Mouse (Mus musculus): ENCODE results near the gene Wasf3. TPM values are rescaled to one million over a fixed set of nuclear protein-coding genes. Genes with fewer than 3 reads are reported as not detected.
A peak's percentile ranks its signal among the peaks of the same experiment; 100 is the strongest.

Gene Wasf3
- total and polyA plus RNA-seq, 3 experiments, result not detected

DNA sequence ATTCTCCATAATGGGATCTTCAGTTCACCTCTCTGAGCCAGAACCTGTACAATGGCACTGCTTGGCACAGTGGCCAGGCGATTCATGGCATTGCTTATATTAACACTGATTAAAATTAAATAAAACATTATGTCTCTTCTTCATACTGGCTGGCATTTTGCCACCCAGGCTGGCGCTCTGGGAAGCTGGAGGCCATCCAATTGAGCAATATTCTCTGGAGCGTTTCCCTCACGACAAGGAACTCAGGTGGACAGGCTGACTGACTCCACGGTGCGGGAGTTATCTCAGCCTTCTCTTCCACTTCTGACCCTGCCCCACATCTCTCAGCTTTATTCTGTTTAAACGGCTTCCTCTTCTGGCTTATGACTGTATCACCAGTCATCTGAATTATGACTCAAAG lies 33.3 kb downstream of the Wasf3 start:
- Histone ChIP-seq H3K36me3 (ENCODE audit: control insufficient read depth in 1 of 2, insufficient read depth in 2 of 2, low read length in 2 of 2) (no peaks in the 10 kb centered on the region), H3K27ac (ENCODE audit: control insufficient read depth, low read depth, low read length) (no peak overlapping the region), H3K4me3 (ENCODE audit: control insufficient read depth in 1 of 2, insufficient read depth in 1 of 2, low read depth in 2 of 2, low read length in 2 of 2) (no peak overlapping the region), H3K4me1 (ENCODE audit: control insufficient read depth in 1 of 2, insufficient read depth in 2 of 2, low read length in 2 of 2) (no peaks in the 10 kb centered on the region), H3K9me3 (replicated peaks; ENCODE audit: insufficient read depth, low read length) (no peaks in the 10 kb centered on the region), H3K79me2 (ENCODE audit: control insufficient read depth, insufficient read depth, low read length, poor library complexity) (no peaks in the 10 kb centered on the region), H3K27me3 (ENCODE audit: control insufficient read depth in 1 of 2, insufficient read depth in 2 of 2, low read length in 2 of 2) (no peaks in the 10 kb centered on the region), H3K9ac (ENCODE audit: control insufficient read depth, low read depth, low read length, poor library complexity, severe bottlenecking) (no peak overlapping the region)
- no peak for TF ChIP-seq MYC (IDR thresholded peaks at IDR 0.05; ENCODE audit: low read depth, low read length)
- TF ChIP-seq GATA1 (IDR thresholded peaks at IDR 0.05; ENCODE audit: low read depth, low read length), result no peak
- TF ChIP-seq USF2 (IDR thresholded peaks at IDR 0.05; ENCODE audit: borderline replicate concordance in 1 of 2, insufficient read depth in 1 of 2, low read depth in 1 of 2, low read length in 2 of 2), result no peak
- TF ChIP-seq TBP (IDR thresholded peaks at IDR 0.05; ENCODE audit: low read depth, low read length), result no peak
- TF ChIP-seq ZKSCAN1 (IDR thresholded peaks at IDR 0.05; ENCODE audit: low read depth, low read length), result no peak
- no peak for TF ChIP-seq SIN3A (IDR thresholded peaks at IDR 0.05; ENCODE audit: low read length)
- no peak for TF ChIP-seq USF1 (IDR thresholded peaks at IDR 0.05; ENCODE audit: low read depth, low read length)
- TF ChIP-seq TCF12 (IDR thresholded peaks at IDR 0.05; ENCODE audit: low read depth, low read length), result no peak
- TF ChIP-seq POLR2AphosphoS5 (IDR thresholded peaks at IDR 0.05; ENCODE audit: borderline replicate concordance, low read depth, low read length), result no peak
- no peak for TF ChIP-seq MEF2A (IDR thresholded peaks at IDR 0.05; ENCODE audit: extremely low read depth, insufficient replicate concordance, low read depth, low read length, poor library complexity, severe bottlenecking)
- no peak for TF ChIP-seq MXI1 (IDR thresholded peaks at IDR 0.05; ENCODE audit: low read depth, low read length)
- TF ChIP-seq MYB (IDR thresholded peaks at IDR 0.05; ENCODE audit: low read depth, low read length), result no peak
- TF ChIP-seq CTCF (IDR thresholded peaks at IDR 0.05 in 2 of 3, conservative IDR thresholded peaks at IDR 0.05 in 1 of 3; ENCODE audit: control insufficient read depth in 1 of 3, insufficient read depth in 1 of 3, low read depth in 2 of 3, low read length in 3 of 3, poor library complexity in 1 of 3, severe bottlenecking in 1 of 3), result no peak
- no peak for TF ChIP-seq MAX (IDR thresholded peaks at IDR 0.05; ENCODE audit: low read length)
- TF ChIP-seq UBTF (IDR thresholded peaks at IDR 0.05; ENCODE audit: borderline replicate concordance, insufficient read depth, low read depth, low read length), result no peak
- no peak for TF ChIP-seq KAT2A (conservative IDR thresholded peaks at IDR 0.05; ENCODE audit: low read depth, low read length)
- TF ChIP-seq POLR2A (IDR thresholded peaks at IDR 0.05; ENCODE audit: control insufficient read depth in 1 of 2, insufficient read depth in 1 of 2, low read depth in 1 of 2, low read length in 2 of 2, poor library complexity in 1 of 2), result no peak
- DNase-seq (ENCODE audit: low read depth, low spot score), result no peak

DNA sequence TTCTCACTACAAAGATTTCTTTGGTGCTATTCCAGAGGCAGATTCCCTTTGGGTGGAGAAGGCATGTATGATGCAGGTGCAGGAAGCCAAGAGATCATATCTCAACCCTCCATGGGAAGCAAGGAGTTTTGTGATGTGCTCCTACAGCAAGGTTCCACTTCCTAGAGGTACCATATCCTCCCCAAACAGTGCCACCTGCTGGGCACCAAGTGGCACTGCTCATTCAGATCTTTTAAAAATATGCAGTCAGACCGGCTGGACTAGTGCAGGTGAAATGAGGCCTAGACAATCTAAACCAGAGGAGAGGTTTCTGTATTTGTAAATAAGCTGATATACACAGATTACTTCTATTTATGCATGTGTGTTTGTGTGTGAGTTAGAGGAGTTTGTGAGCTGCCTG lies 35.3 kb downstream of the Wasf3 start:
- H3K36me3 ChIP-seq (ENCODE audit: control insufficient read depth in 1 of 2, insufficient read depth in 2 of 2, low read length in 2 of 2), result no peaks in the 10 kb centered on the region
- no peak for TF ChIP-seq JUND (IDR thresholded peaks at IDR 0.05; ENCODE audit: low read depth, low read length)
- TF ChIP-seq SMC3 (IDR thresholded peaks at IDR 0.05; ENCODE audit: low read depth, low read length), result peak; percentile 64
- no peak for TF ChIP-seq UBTF (IDR thresholded peaks at IDR 0.05; ENCODE audit: borderline replicate concordance, insufficient read depth, low read depth, low read length)
- no peak for TF ChIP-seq TBP (IDR thresholded peaks at IDR 0.05; ENCODE audit: low read depth, low read length)
- peak; percentile 33 to 62 (median 62); a peak in 5 of 6 replicates for TF ChIP-seq CTCF (IDR thresholded peaks at IDR 0.05 in 2 of 3, conservative IDR thresholded peaks at IDR 0.05 in 1 of 3; ENCODE audit: control insufficient read depth in 1 of 3, insufficient read depth in 1 of 3, low read depth in 2 of 3, low read length in 3 of 3, poor library complexity in 1 of 3, severe bottlenecking in 1 of 3)
- peak; percentile 16 for TF ChIP-seq RAD21 (IDR thresholded peaks at IDR 0.05; ENCODE audit: low read depth, low read length)
- no peak for TF ChIP-seq MAX (IDR thresholded peaks at IDR 0.05; ENCODE audit: low read length)
- TF ChIP-seq EP300 (IDR thresholded peaks at IDR 0.05; ENCODE audit: low read depth in 1 of 2, low read length in 2 of 2), result no peak
- no peak for TF ChIP-seq GABPA (IDR thresholded peaks at IDR 0.05; ENCODE audit: low read depth, low read length)
- DNase-seq (ENCODE audit: low read depth, low spot score), result peak; percentile 42
- H3K27me3 ChIP-seq (ENCODE audit: control insufficient read depth in 1 of 2, insufficient read depth in 2 of 2, low read length in 2 of 2), result no peaks in the 10 kb centered on the region
- no peaks in the 10 kb centered on the region for H3K4me1 ChIP-seq (ENCODE audit: control insufficient read depth in 1 of 2, insufficient read depth in 2 of 2, low read length in 2 of 2)
- H3K79me2 ChIP-seq (ENCODE audit: control insufficient read depth, insufficient read depth, low read length, poor library complexity), result no peaks in the 10 kb centered on the region
- no peak overlapping the region for H3K27ac ChIP-seq (ENCODE audit: control insufficient read depth, low read depth, low read length)
- H3K9ac ChIP-seq (ENCODE audit: control insufficient read depth, low read depth, low read length, poor library complexity, severe bottlenecking), result no peak overlapping the region
- H3K9me3 ChIP-seq (replicated peaks; ENCODE audit: insufficient read depth, low read length), result no peaks in the 10 kb centered on the region
- H3K4me3 ChIP-seq (ENCODE audit: control insufficient read depth in 1 of 2, insufficient read depth in 1 of 2, low read depth in 2 of 2, low read length in 2 of 2), result no peak overlapping the region
